Mouse (Mus musculus) neural tube, embryonic 14.5 days (tissue): ENCODE results near the gene Eif2b3. TPM values are rescaled to one million over a fixed set of nuclear protein-coding genes. Genes with fewer than 3 reads are reported as not detected.
A peak's percentile ranks its signal among the peaks of the same experiment; 100 is the strongest.

Experiments used
- ATAC-seq: fragments of 200-750 bp; cut with Nextera tagmentation; 2 replicates; pipeline ENCODE4 v1.8.0; 2017; ENCODE audit warnings: low read depth, mild to moderate bottlenecking, moderate TSS enrichment, moderate library complexity
- H3K27ac ChIP-seq: fragments of 300-500 bp; sonication (generic); 2 replicates; pipeline ENCODE4 v1.5.1; 2014; ENCODE audit warnings: low read depth, mild to moderate bottlenecking, control low read depth, low read length, moderate library complexity, mixed read lengths
- H3K27me3 ChIP-seq: fragments of 300-500 bp; sonication (generic); 2 replicates; pipeline ENCODE4 v1.6.1; 2014; ENCODE audit warnings: low read length; ENCODE audit not compliant: control insufficient read depth, insufficient read depth
- H3K36me3 ChIP-seq: fragments of 300-500 bp; sonication (generic); 2 replicates; pipeline ENCODE4 v1.6.1; 2014; ENCODE audit warnings: low read length, mixed read lengths; ENCODE audit not compliant: control insufficient read depth, insufficient read depth
- H3K4me1 ChIP-seq: fragments of 300-500 bp; sonication (generic); 2 replicates; pipeline ENCODE4 v1.6.1; 2014; ENCODE audit warnings: low read length; ENCODE audit not compliant: control insufficient read depth, insufficient read depth
- H3K4me2 ChIP-seq: fragments of 300-500 bp; sonication (generic); 2 replicates; pipeline ENCODE4 v1.6.1; 2014; ENCODE audit warnings: mild to moderate bottlenecking, low read depth, low read length, control low read depth
- H3K4me3 ChIP-seq: fragments of 300-500 bp; sonication (generic); 2 replicates; pipeline ENCODE4 v1.5.1; 2014; ENCODE audit warnings: low read depth, low read length, control low read depth, mixed read lengths
- H3K9ac ChIP-seq: fragments of 300-500 bp; sonication (generic); replicated peaks from 2 replicates; pipeline ENCODE4 v1.6.1; 2014; ENCODE audit warnings: low read depth, mild to moderate bottlenecking, control low read depth, low read length, mixed read lengths
- H3K9me3 ChIP-seq: fragments of 300-500 bp; sonication (generic); 2 replicates; pipeline ENCODE4 v1.6.1; 2016; ENCODE audit warnings: low read length; ENCODE audit not compliant: control insufficient read depth
- whole genome bisulfite sequencing: fragments of 180-500 bp; shearing (Covaris S2); extraction: QIAGEN DNeasy Blood & Tissue Kit; methylation state at CpG from one replicate; pipeline ENCODE4 v1.1.7; 2014; 5-methylcytosine and 5-hydroxymethylcytosine counted together
- polyA plus RNA-seq: library from polyadenylated mRNA; unstranded; fragments of >200 nt; fragmentation: Nextera tagmentation; extraction: Ambion mirVana; gene quantifications from 2 replicates; pipeline ENCODE4 v1.2.1, GENCODE M21; 2014

Eif2b3 gene
- polyA plus RNA-seq, 1 experiment from 2014 or later, result 54.6 TPM

- H3K36me3 ChIP-seq, result peaks cover 8% of the 10 kb centered on the region
- peak; percentile 56; the same call in 1 of the 2 replicates for ATAC-seq
- H3K4me1 ChIP-seq, result peaks cover 17% of the 10 kb centered on the region
- H3K9me3 ChIP-seq, result no peaks in the 10 kb centered on the region
- WGBS, result under 1% methylated on average over 58 of the region's 58 CpGs
- peak within 1 kb of the TSS; percentile 80 for H3K9ac ChIP-seq
- H3K4me3 ChIP-seq, result peak within 1 kb of the TSS; percentile 97
- H3K27me3 ChIP-seq, result no peaks in the 10 kb centered on the region
- peak within 1 kb of the TSS; percentile 96 for H3K4me2 ChIP-seq
- peak within 1 kb of the TSS; percentile 80 for H3K27ac ChIP-seq
These were observed 23.9 kb upstream of the Eif2b3 start, which contains the start of gene Hectd3 for GRCm38 (mm10) chr4:116995131-116995797. Hectd3 (plus strand) TSS chr4:116995317.

GRCm38 (mm10) chr4:116995798-116996135, 23.4 kb upstream of the Eif2b3 start:
- peak overlapping the region; percentile 80 for H3K27ac ChIP-seq
- no peaks in the 10 kb centered on the region for H3K27me3 ChIP-seq
- H3K4me1 ChIP-seq, result peaks cover 17% of the 10 kb centered on the region
- peak overlapping the region; percentile 80 for H3K9ac ChIP-seq
- H3K9me3 ChIP-seq, result no peaks in the 10 kb centered on the region
- H3K4me3 ChIP-seq, result peak overlapping the region; percentile 97
- peaks cover 12% of the 10 kb centered on the region for H3K36me3 ChIP-seq
- H3K4me2 ChIP-seq, result peak overlapping the region; percentile 96
- WGBS, result under 1% methylated on average over 16 of the region's 16 CpGs
- ATAC-seq, result peak; percentile 5; the same call in 1 of the 2 replicates

DNA sequence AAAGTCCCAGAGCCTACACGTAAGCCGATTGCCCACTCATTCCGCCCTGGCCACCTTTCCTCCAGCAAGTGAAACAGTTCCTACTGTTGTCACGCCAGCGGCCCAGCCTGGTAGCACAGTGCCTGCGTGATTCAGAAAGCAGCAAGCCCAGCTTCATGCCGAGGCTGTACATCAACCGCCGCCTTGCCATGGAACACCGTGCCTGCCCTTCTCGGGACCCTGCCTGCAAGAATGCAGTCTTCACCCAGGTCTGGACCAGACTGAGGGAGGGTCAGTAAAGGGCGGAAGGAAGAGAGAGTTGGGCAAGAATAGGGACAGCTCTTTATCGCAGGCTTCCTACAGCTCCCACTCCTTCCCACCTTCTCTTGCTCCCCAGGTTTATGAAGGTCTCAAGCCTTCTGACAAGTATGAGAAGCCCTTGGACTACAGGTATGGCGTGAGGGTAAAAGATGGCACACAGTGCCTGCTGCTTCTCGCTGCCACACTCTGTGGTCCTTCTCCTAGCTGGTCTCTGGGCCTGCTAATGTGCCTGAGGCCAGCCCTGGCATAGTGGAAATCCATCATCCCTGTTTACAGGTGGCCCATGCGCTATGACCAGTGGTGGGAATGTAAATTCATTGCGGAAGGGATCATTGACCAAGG, 19.6 kb upstream of the Eif2b3 start:
- Histone ChIP-seq H3K36me3 (peaks cover 24% of the 10 kb centered on the region), H3K9ac (no peak overlapping the region)
- 93% methylated on average over 17 of the region's 17 CpGs for WGBS

GRCm38 (mm10) chr4:117001957-117002356, 17.2 kb upstream of the Eif2b3 start:
- peaks cover 24% of the 10 kb centered on the region for H3K36me3 ChIP-seq
- 92% methylated on average over 16 of the region's 16 CpGs for WGBS

More for the DNA sequence above, 19.6 kb upstream of the Eif2b3 start:
- Histone ChIP-seq H3K4me2 (no peak overlapping the region), H3K9me3 (no peaks in the 10 kb centered on the region), H3K4me1 (peaks cover 11% of the 10 kb centered on the region), H3K27ac (no peak overlapping the region), H3K27me3 (no peaks in the 10 kb centered on the region), H3K4me3 (no peak overlapping the region)
- no peak for ATAC-seq

DNA sequence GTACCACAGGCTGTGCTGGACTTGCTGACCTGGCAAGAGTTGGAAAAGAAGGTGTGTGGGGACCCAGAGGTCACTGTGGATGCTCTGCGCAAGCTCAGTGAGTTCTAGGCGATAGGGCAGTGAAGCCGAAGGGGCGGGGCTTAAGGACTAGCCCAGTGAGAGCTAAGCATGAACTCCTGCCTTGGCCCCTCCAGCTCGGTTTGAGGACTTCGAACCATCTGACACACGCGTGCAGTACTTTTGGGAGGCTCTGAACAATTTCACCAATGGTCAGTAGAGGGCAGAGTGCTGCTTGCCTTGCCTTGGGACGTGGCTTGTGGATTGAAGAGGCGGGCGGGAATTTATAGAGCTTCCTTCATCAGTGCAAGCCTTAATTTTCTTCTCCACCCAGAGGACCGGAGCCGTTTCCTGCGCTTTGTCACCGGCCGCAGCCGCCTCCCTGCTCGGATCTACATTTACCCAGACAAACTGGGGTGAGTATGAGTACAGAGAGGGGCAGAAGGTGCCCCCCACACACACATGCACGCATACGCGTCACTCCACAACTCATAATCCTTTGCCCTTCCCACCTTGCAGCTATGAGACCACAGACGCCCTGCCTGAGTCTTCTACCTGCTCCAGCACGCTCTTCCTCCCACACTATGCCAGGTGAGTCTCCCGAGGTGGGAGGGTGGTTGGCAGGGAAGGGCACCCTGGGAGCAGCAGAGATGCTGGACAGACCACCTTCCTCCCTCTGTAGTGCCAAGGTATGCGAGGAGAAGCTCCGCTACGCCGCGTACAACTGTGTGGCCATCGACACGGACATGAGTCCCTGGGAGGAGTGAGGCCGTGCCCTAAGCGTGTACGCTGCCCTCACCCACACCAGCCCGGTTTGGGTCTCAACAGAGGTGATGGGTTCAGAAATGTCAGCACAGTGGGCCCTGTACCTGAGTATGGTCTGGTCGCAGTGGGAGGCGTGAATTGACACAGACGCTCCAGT, 16.4 kb upstream of the Eif2b3 start:
- H3K27ac ChIP-seq, result no peak overlapping the region
- no peak overlapping the region for H3K4me3 ChIP-seq
- H3K27me3 ChIP-seq, result no peaks in the 10 kb centered on the region
- peaks cover 24% of the 10 kb centered on the region for H3K36me3 ChIP-seq
- peak; percentile 36; the same call in 1 of the 2 replicates for ATAC-seq
- H3K9me3 ChIP-seq, result no peaks in the 10 kb centered on the region
- 54% methylated on average over 38 of the region's 38 CpGs for WGBS
- H3K4me2 ChIP-seq, result no peak overlapping the region
- H3K4me1 ChIP-seq, result no peaks in the 10 kb centered on the region
- no peak overlapping the region for H3K9ac ChIP-seq

More at GRCm38 (mm10) chr4:117001957-117002356, 17.2 kb upstream of the Eif2b3 start:
- H3K27me3 ChIP-seq, result no peaks in the 10 kb centered on the region
- no peaks in the 10 kb centered on the region for H3K4me1 ChIP-seq
- no peak overlapping the region for H3K4me2 ChIP-seq
- H3K4me3 ChIP-seq, result no peak overlapping the region
- ATAC-seq, result no peak
- H3K9me3 ChIP-seq, result no peaks in the 10 kb centered on the region
- H3K9ac ChIP-seq, result no peak overlapping the region
- H3K27ac ChIP-seq, result no peak overlapping the region

DNA sequence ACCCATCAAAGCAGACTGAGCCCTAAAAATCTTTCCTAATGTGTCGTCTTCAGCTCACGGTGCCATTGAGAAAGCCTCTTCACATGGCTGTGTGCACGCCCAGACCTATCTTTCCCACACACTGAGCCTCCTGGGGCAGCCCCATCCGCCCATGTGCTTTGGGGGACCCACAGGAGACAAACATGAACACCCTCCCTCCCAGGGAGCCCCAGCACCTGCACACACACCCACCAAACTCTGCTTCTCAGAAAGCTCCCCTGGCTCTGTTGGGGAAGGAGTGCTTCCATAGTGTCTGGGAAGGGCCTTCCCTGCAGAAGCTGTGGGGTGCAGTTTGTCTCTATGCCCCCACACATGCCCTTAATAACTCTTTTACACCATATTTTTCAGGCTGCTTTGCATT, 14.6 kb upstream of the Eif2b3 start:
- no peaks in the 10 kb centered on the region for H3K4me1 ChIP-seq
- no peak for ATAC-seq
- H3K36me3 ChIP-seq, result peaks cover 21% of the 10 kb centered on the region
- no peak overlapping the region for H3K4me2 ChIP-seq
- H3K4me3 ChIP-seq, result no peak overlapping the region
- no peaks in the 10 kb centered on the region for H3K9me3 ChIP-seq
- H3K27ac ChIP-seq, result no peak overlapping the region
- H3K9ac ChIP-seq, result no peak overlapping the region
- 86% methylated on average over 4 of the region's 4 CpGs for WGBS
- H3K27me3 ChIP-seq, result no peaks in the 10 kb centered on the region

DNA sequence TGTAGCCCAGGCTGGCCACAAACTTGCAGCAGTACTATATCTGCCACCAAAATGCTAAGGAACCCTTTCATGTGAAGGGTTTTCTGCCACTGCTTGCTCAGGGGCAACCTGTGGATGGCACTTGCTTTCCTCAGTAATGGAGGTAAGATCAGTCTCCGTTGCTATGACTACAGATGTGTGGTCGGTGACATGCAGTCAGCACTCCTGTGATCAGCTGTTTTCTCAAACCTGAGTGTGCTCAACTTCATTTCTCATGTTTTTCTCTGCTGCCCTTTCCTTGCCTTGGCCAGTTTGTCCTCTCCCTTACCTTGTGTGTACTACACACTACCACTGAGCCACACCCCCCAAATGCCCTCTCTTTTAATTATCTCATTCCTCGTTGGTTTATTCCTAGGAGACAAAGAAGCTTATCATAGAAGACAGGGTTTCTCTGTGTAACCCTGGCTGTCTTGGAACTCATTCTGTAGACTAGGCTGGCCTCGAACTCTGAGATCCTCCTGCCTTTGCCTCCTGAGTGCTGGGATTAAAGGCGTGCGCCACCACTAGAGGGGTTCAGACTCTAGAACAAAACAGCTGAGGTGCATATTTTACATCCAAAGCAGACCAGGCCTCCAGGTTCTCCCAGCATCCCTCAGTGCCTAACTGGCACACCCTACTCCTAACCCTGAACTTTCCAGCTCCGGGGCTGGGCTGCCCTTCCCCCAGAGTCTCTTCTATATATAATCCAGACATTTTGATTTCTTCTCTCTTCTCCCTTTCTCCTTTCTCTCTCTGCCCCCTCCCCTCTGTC, 13.4 kb upstream of the Eif2b3 start:
- H3K27me3 ChIP-seq, result no peaks in the 10 kb centered on the region
- no peak overlapping the region for H3K9ac ChIP-seq
- H3K9me3 ChIP-seq, result no peaks in the 10 kb centered on the region
- no peaks in the 10 kb centered on the region for H3K4me1 ChIP-seq
- no peak overlapping the region for H3K27ac ChIP-seq
- no peak for ATAC-seq
- no peak overlapping the region for H3K4me2 ChIP-seq
- H3K4me3 ChIP-seq, result no peak overlapping the region
- WGBS, result 80% methylated on average over 7 of the region's 7 CpGs
- H3K36me3 ChIP-seq, result peaks cover 12% of the 10 kb centered on the region

DNA sequence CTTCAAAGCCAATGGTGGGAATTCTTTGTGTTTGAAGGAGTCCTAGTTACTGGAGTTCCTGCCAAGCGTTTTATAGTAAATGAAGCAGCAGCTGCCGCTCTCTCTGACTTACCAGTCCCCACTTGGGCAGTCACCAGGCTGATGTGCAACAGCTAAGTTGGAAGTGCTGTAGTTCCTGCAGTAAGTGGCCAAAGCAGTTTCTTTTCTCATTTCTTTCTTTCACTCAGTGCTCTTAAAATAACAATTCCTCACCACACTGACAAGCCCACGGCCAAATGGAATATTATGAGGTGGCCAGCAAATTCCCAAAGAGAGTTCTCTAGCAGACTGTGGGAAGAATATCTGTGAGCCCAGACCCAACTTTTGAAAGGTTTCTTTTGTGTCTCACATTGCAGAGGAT, 12.1 kb upstream of the Eif2b3 start:
- no peak overlapping the region for H3K9ac ChIP-seq
- H3K4me3 ChIP-seq, result no peak overlapping the region
- H3K4me2 ChIP-seq, result no peak overlapping the region
- H3K9me3 ChIP-seq, result no peaks in the 10 kb centered on the region
- H3K27me3 ChIP-seq, result no peaks in the 10 kb centered on the region
- peaks cover 8% of the 10 kb centered on the region for H3K36me3 ChIP-seq
- H3K4me1 ChIP-seq, result no peaks in the 10 kb centered on the region
- WGBS, result 71% methylated on average over 3 of the region's 3 CpGs
- no peak for ATAC-seq
- no peak overlapping the region for H3K27ac ChIP-seq
